Mouse (Mus musculus) right cerebral cortex, adult 18-20 months (tissue): ENCODE measurements around the gene Rbm33.

Source experiments
- DNase-seq: peaks from one replicate; pipeline ENCODE4 v3.0.0; 2022; ENCODE audit warnings: mixed read lengths

The Rbm33 gene

GRCm38 (mm10) chr5:28464361-28465098 is 147.6 kb downstream of the Rbm33 start:
- DNase-seq, result peak; percentile 43

GRCm38 (mm10) chr5:28465099-28465406 is 148.1 kb downstream of the Rbm33 start:
- DNase-seq, result peak; percentile 70

- no peak for DNase-seq
Measured at GRCm38 (mm10) chr5:28465526-28465925, 148.6 kb downstream of the Rbm33 start.

GRCm38 (mm10) chr5:28466351-28466750 is 149.4 kb downstream of the Rbm33 start:
- DNase-seq, result no peak

- DNase-seq, result peak; percentile 57
Measured at GRCm38 (mm10) chr5:28466760-28467306, 149.9 kb downstream of the Rbm33 start, which contains the start of gene Shh. Shh (minus strand) TSS chr5:28467256.
